Mouse (Mus musculus) liver, embryonic 14 days (tissue): ENCODE measurements around the gene Ociad2. TPM values are rescaled to one million over a fixed set of nuclear protein-coding genes. Genes with fewer than 3 reads are reported as not detected.

Source experiments
- polyA plus RNA-seq: library from polyadenylated mRNA; depleted of rRNA; stranded (reverse); fragments of >200 nt; gene quantifications from 2 replicates; pipeline ENCODE4 v1.2.3, GENCODE M21; 2012; rRNA removed

The Ociad2 gene
- 0.71 and 0.92 TPM in 2 replicates for polyA plus RNA-seq

GRCm38 (mm10) chr5:73340723-73341235, at the start of gene Ociad2:
Ociad2 (minus strand) TSS chr5:73341028.

GRCm38 (mm10) chr5:73292502-73293457, 48.0 kb downstream of the Ociad2 start, which contains the start of gene Ociad1:
Ociad1 (plus strand) TSS chr5:73292784.

Other genes starting within 250 kb of the Ociad2 start
- 18.8 and 23.5 TPM in 2 replicates for gene Fryl, start 84.4 kb downstream of the Ociad2 start, polyA plus RNA-seq
- 88.3 and 88.6 TPM in 2 replicates for gene Ociad1, start 48.2 kb downstream of the Ociad2 start, polyA plus RNA-seq
- 0.02 TPM in 1 of 2 replicates, not detected in the other for gene Cwh43, start 65.0 kb upstream of the Ociad2 start, polyA plus RNA-seq
- gene Dcun1d4, start 140.0 kb upstream of the Ociad2 start, polyA plus RNA-seq: 1.9 TPM in 2 replicates